In genomic region chr10:121455517-121455916, GRCm38 (mm10) we compare ENCODE assay signal across 16 mouse cellular contexts.
"Had no signal": no experiment of that assay in that cellular context is flagged by ENCODE, and none has a peak within 500 bp of the region (broad histone marks: within the 10 kb centered on the region; RNA-seq: fewer than 3 reads in every experiment).

No protein-coding gene starts in this region.

- H3K27me3 ChIP-seq: midbrain, embryonic 12.5 days; neural tube, embryonic 12.5 days; stomach, embryonic 15.5 days had no signal

- H3K27ac ChIP-seq: midbrain, embryonic 10.5 days; midbrain, embryonic 12.5 days; neural tube, embryonic 12.5 days; stomach, postnatal 0 days had no signal

- H3K4me2 ChIP-seq: lung, embryonic 14.5 days; midbrain, embryonic 12.5 days; neural tube, embryonic 12.5 days; stomach, embryonic 15.5 days had no signal

- H3K9me3 ChIP-seq: midbrain, embryonic 10.5 days; midbrain, embryonic 12.5 days; neural tube, embryonic 12.5 days; stomach, embryonic 15.5 days had no signal

- DNase-seq: liver, postnatal 0 days; lung, embryonic 14.5 days; lung, postnatal 10 days; midbrain, embryonic 14.5 days; retina, postnatal 1 day; right cerebral cortex, adult 18-20 months; right cerebral cortex, postnatal 25 days; right cerebral cortex, postnatal 4 days; thymus, adult 2 months; thymus, postnatal 25 days; thymus, postnatal 4 days had no signal

- H3K36me3 ChIP-seq: midbrain, embryonic 10.5 days; midbrain, embryonic 12.5 days; neural tube, embryonic 12.5 days had no signal

- H3K9ac ChIP-seq: liver, postnatal 0 days; lung, embryonic 14.5 days; midbrain, embryonic 12.5 days; neural tube, embryonic 12.5 days; stomach, embryonic 15.5 days had no signal

- H3K4me3 ChIP-seq: midbrain, embryonic 10.5 days; midbrain, embryonic 12.5 days; neural tube, embryonic 12.5 days; stomach, embryonic 15.5 days had no signal
